Mouse (Mus musculus) embryonic fibroblast, embryonic 13.5 days (primary cell): Measurements from ENCODE around the gene Gm44503.

Source experiments
- CTCF ChIP-seq: IDR thresholded peaks from 2 replicates; pipeline ENCODE4 v1.5.1; 2011; ENCODE audit warnings: mild to moderate bottlenecking, control low read depth, low read length, moderate library complexity, borderline replicate concordance; ENCODE audit not compliant: insufficient read depth
- POLR2A ChIP-seq: IDR thresholded peaks from 2 replicates; pipeline ENCODE4 v1.6.1; 2011; ENCODE audit warnings: low read depth, mild to moderate bottlenecking, control low read depth, low read length, moderate library complexity

- no peak for TF ChIP-seq POLR2A
- no peak for TF ChIP-seq CTCF
These were observed 45.4 kb downstream of the Gm44503 start for GRCm38 (mm10) chr9:73004076-73004475.
